ENCODE assay signal across 8 mouse cellular contexts in the genomic region with DNA sequence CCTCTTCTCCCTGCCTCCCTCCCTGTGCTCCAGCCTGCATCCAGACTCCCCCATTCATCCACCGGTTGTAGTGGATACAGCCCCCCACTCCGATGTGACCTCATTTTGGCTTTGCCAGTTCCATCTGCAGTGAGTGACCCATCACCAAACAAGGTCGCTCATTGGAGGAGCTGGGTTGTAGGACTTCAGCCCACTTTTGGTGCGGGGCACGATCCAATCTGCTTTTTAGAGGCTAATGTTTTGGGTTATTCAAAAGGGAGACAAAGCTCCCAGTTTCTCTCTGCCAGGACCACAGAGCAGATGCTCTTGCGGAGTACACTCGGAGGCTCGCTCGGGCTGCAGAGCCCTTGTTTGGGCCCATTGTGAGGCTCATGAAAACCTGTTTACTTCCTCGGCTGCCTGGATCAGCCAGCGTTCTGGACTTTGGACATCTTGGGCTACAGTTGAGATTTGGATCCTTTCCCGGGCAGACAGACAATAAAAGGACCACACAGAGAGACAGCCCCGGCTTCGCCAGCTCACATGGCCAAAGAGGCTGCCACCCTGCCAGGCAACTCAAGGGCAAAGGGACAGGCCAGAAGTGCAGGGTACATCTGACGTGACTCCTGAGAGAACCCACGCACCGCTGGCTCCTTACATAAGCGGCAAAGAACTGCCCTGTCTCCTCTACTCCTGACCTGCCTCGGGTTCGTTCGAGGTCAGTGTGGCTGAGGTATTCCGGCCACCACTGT.
DNase-seq lines count a peak whose midpoint lies in the region; ATAC-seq and TF ChIP-seq lines count a peak whose summit lies in the region.

No protein-coding gene starts in this region.

- intact Hi-C loops in left cerebral cortex, adult 2 months (cut with DNase I) = loop anchor here (2.0 to 5.0 kb wide), 2 partner anchors 54 to 86 kb away; no protein-coding TSS in a partner anchor

- no peak for TF ChIP-seq EP300 in liver, postnatal 0 days (IDR thresholded peaks at IDR 0.05; ENCODE audit: low read depth)

- H3K4me1 ChIP-seq in midbrain, embryonic 10.5 days = peaks cover 47% of the 10 kb centered on the region
- H3K4me1 ChIP-seq in midbrain, embryonic 11.5 days (ENCODE audit: control insufficient read depth, insufficient read depth, low read length) = peaks cover 18% of the 10 kb centered on the region
- H3K4me1 ChIP-seq in intestine, embryonic 15.5 days (replicated peaks) = 0 out of 2 replicates have a peak, but pooled peaks cover 6% of the 10 kb centered on the region
- H3K4me1 ChIP-seq in liver, embryonic 11.5 days (replicated peaks; ENCODE audit: control insufficient read depth, insufficient read depth, low read length) = no peaks in the 10 kb centered on the region
- H3K4me1 ChIP-seq in liver, postnatal 0 days (ENCODE audit: insufficient read depth) = no peaks in the 10 kb centered on the region

- H3K27ac ChIP-seq in midbrain, embryonic 10.5 days (replicated peaks) = peak overlapping the region; percentile 63
- no peak overlapping the region for H3K27ac ChIP-seq in midbrain, embryonic 11.5 days (ENCODE audit: low read depth, low read length)
- no peak overlapping the region for H3K27ac ChIP-seq in intestine, embryonic 15.5 days
- H3K27ac ChIP-seq in left cerebral cortex, adult 2 months = peak overlapping the region; percentile 8; the same call in 1 of the 2 replicates
- H3K27ac ChIP-seq in liver, embryonic 11.5 days (ENCODE audit: low read depth, low read length) = no peak overlapping the region
- no peak overlapping the region for H3K27ac ChIP-seq in liver, postnatal 0 days (ENCODE audit: low read depth)

- no peak overlapping the region for H3K9ac ChIP-seq in midbrain, embryonic 11.5 days (ENCODE audit: low read length)
- no peak overlapping the region for H3K9ac ChIP-seq in intestine, embryonic 15.5 days
- H3K9ac ChIP-seq in liver, embryonic 11.5 days (ENCODE audit: low read depth, low read length) = no peak overlapping the region
- H3K9ac ChIP-seq in liver, postnatal 0 days (replicated peaks) = no peak overlapping the region

- no peak overlapping the region for H3K4me2 ChIP-seq in midbrain, embryonic 11.5 days
- no peak overlapping the region for H3K4me2 ChIP-seq in intestine, embryonic 15.5 days (replicated peaks)
- no peak overlapping the region for H3K4me2 ChIP-seq in liver, embryonic 11.5 days
- no peak overlapping the region for H3K4me2 ChIP-seq in liver, postnatal 0 days (ENCODE audit: low read depth, low read length)

- ATAC-seq in midbrain, embryonic 11.5 days (ENCODE audit: low FRiP score) = no peak
- ATAC-seq in frontal cortex, adult (ENCODE audit: low TSS enrichment) = peak; percentile 86
- peak; percentile 36; the same call in 1 of the 2 replicates for ATAC-seq in intestine, embryonic 15.5 days
- ATAC-seq in liver, embryonic 11.5 days (replicated peaks; ENCODE audit: low FRiP score) = no peak
- no peak for ATAC-seq in liver, postnatal 0 days

- no peak overlapping the region for H3K4me3 ChIP-seq in midbrain, embryonic 10.5 days
- no peak overlapping the region for H3K4me3 ChIP-seq in midbrain, embryonic 11.5 days (ENCODE audit: low read depth, low read length)
- H3K4me3 ChIP-seq in intestine, embryonic 15.5 days (replicated peaks) = no peak overlapping the region
- H3K4me3 ChIP-seq in left cerebral cortex, adult 2 months = no peak overlapping the region
- H3K4me3 ChIP-seq in liver, embryonic 11.5 days (ENCODE audit: low read depth, low read length) = no peak overlapping the region
- no peak overlapping the region for H3K4me3 ChIP-seq in liver, postnatal 0 days (ENCODE audit: low read depth, low read length)

- no peak for TF ChIP-seq CTCF in left cerebral cortex, adult 2 months (IDR thresholded peaks at IDR 0.05)
- TF ChIP-seq CTCF in liver, postnatal 0 days (IDR thresholded peaks at IDR 0.05; ENCODE audit: low read depth) = no peak

- H3K36me3 ChIP-seq in midbrain, embryonic 10.5 days = no peaks in the 10 kb centered on the region
- H3K36me3 ChIP-seq in midbrain, embryonic 11.5 days (ENCODE audit: control insufficient read depth, insufficient read depth, low read length) = no peaks in the 10 kb centered on the region
- H3K36me3 ChIP-seq in intestine, embryonic 15.5 days = no peaks in the 10 kb centered on the region
- no peaks in the 10 kb centered on the region for H3K36me3 ChIP-seq in liver, embryonic 11.5 days (ENCODE audit: control insufficient read depth, insufficient read depth, low read length)
- H3K36me3 ChIP-seq in liver, postnatal 0 days (replicated peaks; ENCODE audit: insufficient read depth, low read length) = no peaks in the 10 kb centered on the region

- H3K27me3 ChIP-seq in midbrain, embryonic 10.5 days (ENCODE audit: low read depth, poor library complexity, severe bottlenecking) = peaks cover 62% of the 10 kb centered on the region
- H3K27me3 ChIP-seq in midbrain, embryonic 11.5 days (ENCODE audit: control insufficient read depth, insufficient read depth, low read length) = peaks cover 2% of the 10 kb centered on the region; the same call in 1 of the 2 replicates
- H3K27me3 ChIP-seq in intestine, embryonic 15.5 days (replicated peaks) = no peaks in the 10 kb centered on the region
- H3K27me3 ChIP-seq in liver, embryonic 11.5 days (replicated peaks; ENCODE audit: control insufficient read depth, insufficient read depth, low read length) = peaks cover 7% of the 10 kb centered on the region; the same call in 1 of the 2 replicates
- H3K27me3 ChIP-seq in liver, postnatal 0 days (ENCODE audit: insufficient read depth, low read length) = no peaks in the 10 kb centered on the region

- no peak for DNase-seq in midbrain, embryonic 10.5 days (ENCODE audit: low spot score)
- no peak for DNase-seq in midbrain, embryonic 11.5 days (ENCODE audit: low spot score, missing footprints)
- DNase-seq in left cerebral cortex, adult 2 months (ENCODE audit: extremely low spot score in 1 of 2, low spot score in 2 of 2) = peak; percentile 44 to 65
- DNase-seq in right cerebral cortex, adult 18-20 months = peak; percentile 72
- DNase-seq in liver, embryonic 11.5 days (ENCODE audit: low spot score) = no peak
- DNase-seq in liver, postnatal 0 days = no peak

- 70% methylated on average over 22 of the region's 22 CpGs for WGBS in midbrain, embryonic 10.5 days
- 68% methylated on average over 22 of the region's 22 CpGs for WGBS in midbrain, embryonic 11.5 days
- WGBS in intestine, embryonic 15.5 days = 58% methylated on average over 22 of the region's 22 CpGs
- 72% methylated on average over 22 of the region's 22 CpGs for WGBS in liver, embryonic 11.5 days
- WGBS in liver, postnatal 0 days (ENCODE audit: insufficient replicate concordance) = 67% methylated on average over 22 of the region's 22 CpGs

- H3K9me3 ChIP-seq in midbrain, embryonic 10.5 days (replicated peaks) = no peaks in the 10 kb centered on the region
- H3K9me3 ChIP-seq in midbrain, embryonic 11.5 days (ENCODE audit: control insufficient read depth, low read length) = no peaks in the 10 kb centered on the region
- no peaks in the 10 kb centered on the region for H3K9me3 ChIP-seq in intestine, embryonic 15.5 days
- H3K9me3 ChIP-seq in liver, embryonic 11.5 days (ENCODE audit: control insufficient read depth, low read length) = no peaks in the 10 kb centered on the region
- no peaks in the 10 kb centered on the region for H3K9me3 ChIP-seq in liver, postnatal 0 days (ENCODE audit: low read length)

Comparison
In these comparisons a context has a peak if more than half of its experiments do, and no peak if none do; other contexts are left out.
1. H3K27ac ChIP-seq: peak in midbrain, embryonic 10.5 days (single experiment) and left cerebral cortex, adult 2 months (single experiment); none in midbrain, embryonic 11.5 days (single experiment), intestine, embryonic 15.5 days (single experiment), liver, embryonic 11.5 days (single experiment) and liver, postnatal 0 days (single experiment).
2. DNase-seq: peak in left cerebral cortex, adult 2 months (2 of 2) and right cerebral cortex, adult 18-20 months (single experiment); none in midbrain, embryonic 10.5 days (single experiment), midbrain, embryonic 11.5 days (single experiment), liver, embryonic 11.5 days (single experiment) and liver, postnatal 0 days (single experiment).
3. ATAC-seq: peak in frontal cortex, adult (single experiment) and intestine, embryonic 15.5 days (single experiment); none in midbrain, embryonic 11.5 days (single experiment), liver, embryonic 11.5 days (single experiment) and liver, postnatal 0 days (single experiment).